Mouse (Mus musculus): ENCODE data around the gene Olfr1337.
"Not testable (repeated sequence)": the region's sequence is repeated elsewhere in the genome, so short reads cannot be mapped to it uniquely, and the experiment has no call there.

Gene Olfr1337
- long read RNA-seq, experiment 1: 0 reads
- long read RNA-seq, experiment 2: 0 reads

DNA sequence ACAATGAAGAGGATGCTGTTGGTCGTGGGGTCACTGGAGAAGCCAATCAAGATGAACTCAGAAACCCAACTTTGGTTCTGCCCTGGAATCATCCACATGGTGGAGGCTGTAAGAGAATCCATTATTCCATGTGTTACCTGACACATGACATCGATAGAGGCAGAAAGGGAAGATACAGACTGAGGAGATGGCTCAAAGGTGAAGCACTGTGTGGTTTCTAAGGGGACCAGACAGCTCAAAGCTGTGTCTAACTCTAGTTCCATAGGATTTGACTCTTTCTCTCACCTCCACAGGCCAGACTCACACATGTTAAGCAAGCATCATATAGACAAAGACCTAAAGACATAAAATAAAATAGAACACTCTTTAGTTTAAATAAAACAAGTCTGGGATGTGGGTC, at the start of gene Olfr1337:
Gene Olfr1337 (minus strand): TSS at position 101 of the 400 bp plus-strand sequence.
- intact Hi-C loops (cut with DNase I): no loop called here

- intact Hi-C loops (cut with DNase I): no loop called here
Observed at GRCm38 (mm10) chr4:118818921-118819320, 36.5 kb upstream of the Olfr1337 start.

DNA sequence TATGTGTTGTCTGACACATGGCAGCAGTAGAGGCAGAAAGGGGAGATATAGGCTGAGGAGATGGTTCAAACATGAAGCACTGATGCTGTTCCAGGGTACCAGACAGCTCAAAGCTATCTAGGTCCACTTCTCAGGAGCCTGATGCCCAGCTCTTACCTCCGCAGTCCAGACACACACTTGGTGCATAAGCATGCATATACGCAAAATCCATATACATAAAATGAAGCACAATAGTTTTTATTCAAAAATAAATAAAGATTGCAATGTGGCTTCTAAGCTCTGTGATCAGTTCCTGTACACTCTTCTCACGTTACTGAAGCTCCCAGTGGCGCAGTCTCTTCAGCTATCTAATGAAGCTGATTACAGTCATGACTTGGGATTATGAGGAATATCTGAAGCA, 27.5 kb upstream of the Olfr1337 start, which contains the start of gene Olfr1335:
Gene Olfr1335 (minus strand): TSS at position 101 of the 400 bp plus-strand sequence.
- intact Hi-C loops (cut with DNase I): no loop called here

- intact Hi-C loops (cut with DNase I): not testable (repeated sequence)
Observed at GRCm38 (mm10) chr4:118792796-118793195, 10.4 kb upstream of the Olfr1337 start.

- intact Hi-C loops (cut with DNase I): no loop called here
Observed at GRCm38 (mm10) chr4:118758637-118759036, 23.7 kb downstream of the Olfr1337 start, which contains the start of gene Olfr1338. Olfr1338 (minus strand) TSS chr4:118758737.

DNA sequence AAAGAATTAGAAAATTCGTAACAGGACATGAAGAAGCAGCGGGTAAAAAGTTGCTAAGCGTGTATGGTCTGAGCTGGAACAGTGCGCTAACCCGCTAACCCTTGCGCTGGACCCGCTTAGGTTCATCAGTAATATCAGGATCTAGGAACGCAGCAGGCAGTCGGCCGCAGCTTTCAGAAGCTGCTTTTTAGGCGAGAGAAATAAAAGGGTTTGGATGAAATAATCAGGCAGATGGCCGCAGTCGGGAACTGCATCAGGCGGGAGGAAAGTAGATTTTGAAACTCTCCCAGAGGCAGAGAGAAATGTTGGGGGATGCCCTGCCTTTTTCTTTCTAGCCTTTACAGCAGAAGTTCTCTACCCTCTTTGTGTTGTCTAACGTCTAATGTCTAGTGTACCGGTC, 40.5 kb downstream of the Olfr1337 start:
- intact Hi-C loops (cut with DNase I): no loop called here

DNA sequence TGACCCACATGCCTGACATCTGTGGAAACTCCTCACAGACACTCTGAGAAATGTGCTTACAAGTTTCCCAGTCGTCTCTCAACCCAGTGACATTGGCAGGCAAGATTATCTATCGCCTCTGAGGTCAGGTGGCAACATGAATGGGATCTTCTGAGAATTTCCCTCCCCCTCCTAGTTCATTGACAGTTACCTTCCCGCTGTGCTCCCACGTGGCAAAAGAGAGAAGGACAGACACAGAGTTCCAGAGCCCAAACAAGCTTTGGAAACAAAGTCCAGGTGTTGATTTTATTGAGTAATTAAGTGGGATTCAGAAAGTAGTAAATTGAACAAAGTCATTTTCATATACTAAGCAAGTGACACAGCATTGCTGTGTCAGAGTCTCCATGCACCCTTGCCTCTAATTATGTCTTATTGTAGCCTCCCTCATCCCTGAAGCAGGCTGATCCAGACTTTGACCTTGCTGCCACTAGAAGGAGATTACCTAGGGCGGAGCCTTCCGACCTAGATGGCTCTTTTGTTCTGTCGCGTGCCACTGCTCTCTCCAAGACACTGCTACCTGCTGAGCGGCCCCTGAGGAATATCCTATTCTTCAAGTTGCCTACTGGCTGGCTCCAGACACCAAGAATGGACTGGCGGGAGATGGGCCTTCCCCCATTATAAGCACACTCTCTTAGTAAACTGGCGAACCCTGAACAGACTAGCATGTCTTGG, 41.2 kb downstream of the Olfr1337 start:
- intact Hi-C loops (cut with DNase I): no loop called here

DNA sequence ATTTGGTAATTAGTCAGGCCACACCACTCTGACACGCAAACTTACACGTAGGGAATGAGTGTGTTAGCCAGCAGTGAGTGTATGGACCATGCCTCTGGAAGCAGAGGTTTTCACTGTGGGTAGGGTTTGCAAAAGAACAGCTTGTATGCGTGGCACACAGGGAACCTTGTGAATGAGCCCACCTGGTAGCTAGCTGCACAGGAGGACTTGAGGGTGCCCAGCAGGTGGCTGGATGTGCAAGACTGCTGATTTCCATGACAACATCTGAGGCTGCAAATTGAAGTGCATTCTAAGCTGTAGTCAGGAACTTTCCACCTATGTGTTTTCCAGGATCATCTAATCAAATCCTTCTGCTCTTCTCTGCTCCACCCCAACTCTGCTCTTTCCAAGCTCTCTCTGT, 42.8 kb downstream of the Olfr1337 start:
- intact Hi-C loops (cut with DNase I): no loop called here

DNA sequence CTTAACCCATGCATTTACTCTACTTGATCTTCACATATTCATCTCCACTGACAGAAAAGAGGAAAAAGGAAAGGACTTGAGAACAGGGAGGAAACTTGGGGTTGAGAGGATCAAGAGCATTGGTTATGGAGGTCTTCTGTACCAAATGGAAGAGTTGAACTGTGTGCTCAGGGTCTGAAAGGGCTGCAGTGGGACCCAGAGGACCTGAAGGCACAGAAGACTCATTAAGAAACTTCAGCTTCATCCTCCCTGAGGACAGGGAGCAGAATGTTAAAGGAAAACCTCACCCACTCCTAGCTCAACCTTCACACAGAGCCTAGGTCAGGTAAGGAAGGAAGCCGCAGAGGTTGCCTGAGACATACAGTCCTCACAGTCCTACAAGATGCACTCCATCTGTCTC, 50.5 kb downstream of the Olfr1337 start, which contains the start of gene Olfr1339:
Gene Olfr1339 (plus strand): TSS at position 301 of the 400 bp plus-strand sequence.
- intact Hi-C loops (cut with DNase I): no loop called here

All from adrenal gland (tissue).